In the genomic region with DNA sequence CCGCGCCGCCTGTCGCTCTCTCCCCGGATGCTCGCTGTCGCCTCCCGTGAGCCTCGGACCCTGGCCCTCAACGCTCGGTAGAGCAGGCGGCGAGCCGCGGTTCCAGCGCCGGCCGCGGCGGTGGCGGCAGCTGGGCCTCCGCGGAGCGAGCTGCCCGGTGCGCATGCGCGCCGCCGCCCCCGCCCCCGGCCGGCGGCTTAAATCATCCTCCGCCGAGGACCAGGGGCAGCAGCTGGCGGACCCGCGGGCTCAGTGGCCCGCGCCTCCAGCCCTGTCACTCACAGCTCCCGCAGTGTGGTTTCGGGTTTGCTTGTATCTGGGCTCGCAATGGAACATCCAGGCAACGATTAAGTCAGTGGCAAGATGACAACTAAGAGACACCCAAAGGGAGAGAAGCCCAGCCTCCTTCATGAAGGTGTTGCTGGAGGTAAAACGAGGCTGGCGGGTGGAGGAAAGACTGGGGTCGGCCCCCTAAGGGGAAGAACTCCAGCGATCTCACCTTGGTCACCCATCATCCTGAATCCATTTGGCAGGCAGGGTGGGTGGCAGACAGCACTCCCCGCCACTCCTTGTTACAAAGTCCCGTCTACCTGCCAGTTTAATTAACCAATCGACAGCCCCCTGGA, we compare ENCODE assay signal across 8 mouse cellular contexts. TPM values are rescaled to one million over a fixed set of nuclear protein-coding genes. Genes with fewer than 3 reads are reported as not detected.
DNase-seq lines count a peak whose midpoint lies in the region; ATAC-seq and TF ChIP-seq lines count a peak whose summit lies in the region.

TSS of gene Stxbp5 (minus strand) at position 9 of the 626 bp plus-strand sequence.

- intact Hi-C loops in heart, postnatal 14 days (cut with DNase I): no loop called here

- H3K9me3 ChIP-seq in MEL (replicated peaks; ENCODE audit: insufficient read depth, low read length): no peaks in the 10 kb centered on the region
- H3K9me3 ChIP-seq in forebrain, embryonic 15.5 days: no peaks in the 10 kb centered on the region
- no peaks in the 10 kb centered on the region for H3K9me3 ChIP-seq in liver, postnatal 0 days (ENCODE audit: low read length)
- H3K9me3 ChIP-seq in neural tube, embryonic 14.5 days (ENCODE audit: control insufficient read depth, low read length): no peaks in the 10 kb centered on the region

- peak; percentile 68 to 84; a peak in 3 of 4 replicates for TF ChIP-seq POLR2A in MEL (IDR thresholded peaks at IDR 0.05; ENCODE audit: control insufficient read depth in 1 of 2, insufficient read depth in 1 of 2, low read depth in 1 of 2, low read length in 2 of 2, poor library complexity in 1 of 2)
- TF ChIP-seq POLR2A in testis, adult 2 months (IDR thresholded peaks at IDR 0.05; ENCODE audit: control insufficient read depth, low read depth, low read length): no peak; the same call in 1 of the 2 replicates

- H3K9ac ChIP-seq in MEL (ENCODE audit: control insufficient read depth, low read depth, low read length, poor library complexity, severe bottlenecking): peak within 1 kb of the TSS; percentile 98
- H3K9ac ChIP-seq in forebrain, embryonic 15.5 days (replicated peaks): peak within 1 kb of the TSS; percentile 86
- peak within 1 kb of the TSS; percentile 93 for H3K9ac ChIP-seq in liver, postnatal 0 days (replicated peaks)
- peak within 1 kb of the TSS; percentile 95 for H3K9ac ChIP-seq in neural tube, embryonic 14.5 days (replicated peaks; ENCODE audit: low read depth, low read length)

- DNase-seq in MEL (ENCODE audit: low read depth, low spot score): peak; percentile 82
- peak; percentile 87 for DNase-seq in cerebellum, adult 11-12 months
- DNase-seq in heart, postnatal 14 days: peak; percentile 84 to 91
- DNase-seq in layer of hippocampus, adult 11-12 months (ENCODE audit: low spot score): peak; percentile 82
- peak; percentile 84 for DNase-seq in liver, postnatal 0 days

- peaks cover 0 to 14% of the 10 kb centered on the region in 2 experiments; a peak in 3 of 4 replicates for H3K36me3 ChIP-seq in MEL (ENCODE audit: control insufficient read depth in 1 of 2, insufficient read depth in 2 of 2, low read length in 2 of 2)
- no peaks in the 10 kb centered on the region for H3K36me3 ChIP-seq in forebrain, embryonic 15.5 days
- H3K36me3 ChIP-seq in liver, postnatal 0 days (replicated peaks; ENCODE audit: insufficient read depth, low read length): no peaks in the 10 kb centered on the region
- no peaks in the 10 kb centered on the region for H3K36me3 ChIP-seq in neural tube, embryonic 14.5 days (ENCODE audit: control insufficient read depth, insufficient read depth, low read length)
- no peaks in the 10 kb centered on the region for H3K36me3 ChIP-seq in testis, adult 2 months (ENCODE audit: control insufficient read depth, insufficient read depth, low read length)

- peak within 1 kb of the TSS; percentile 74 to 93 for H3K4me3 ChIP-seq in MEL (ENCODE audit: control insufficient read depth in 1 of 2, insufficient read depth in 1 of 2, low read depth in 2 of 2, low read length in 2 of 2)
- H3K4me3 ChIP-seq in forebrain, embryonic 15.5 days: peak within 1 kb of the TSS; percentile 73
- peak within 1 kb of the TSS; percentile 91 for H3K4me3 ChIP-seq in liver, postnatal 0 days (ENCODE audit: low read depth, low read length)
- H3K4me3 ChIP-seq in neural tube, embryonic 14.5 days (ENCODE audit: low read depth, low read length): peak within 1 kb of the TSS; percentile 86
- peak within 1 kb of the TSS; percentile 93 for H3K4me3 ChIP-seq in testis, adult 2 months (ENCODE audit: control insufficient read depth, low read depth, low read length)

- no peaks in the 10 kb centered on the region for H3K27me3 ChIP-seq in MEL (ENCODE audit: control insufficient read depth in 1 of 2, insufficient read depth in 2 of 2, low read length in 2 of 2)
- no peaks in the 10 kb centered on the region for H3K27me3 ChIP-seq in forebrain, embryonic 15.5 days
- H3K27me3 ChIP-seq in liver, postnatal 0 days (ENCODE audit: insufficient read depth, low read length): no peaks in the 10 kb centered on the region
- no peaks in the 10 kb centered on the region for H3K27me3 ChIP-seq in neural tube, embryonic 14.5 days (ENCODE audit: control insufficient read depth, insufficient read depth, low read length)
- H3K27me3 ChIP-seq in testis, adult 2 months (ENCODE audit: control insufficient read depth, insufficient read depth, low read length): no peaks in the 10 kb centered on the region

- WGBS in forebrain, embryonic 15.5 days: 0% methylated on average over 37 of the region's 52 CpGs
- WGBS in liver, postnatal 0 days (ENCODE audit: insufficient replicate concordance): 5% methylated on average over 38 of the region's 52 CpGs
- WGBS in neural tube, embryonic 14.5 days: under 1% methylated on average over 48 of the region's 52 CpGs

- peak within 1 kb of the TSS; percentile 93 for H3K4me2 ChIP-seq in forebrain, embryonic 15.5 days (replicated peaks)
- peak within 1 kb of the TSS; percentile 90 for H3K4me2 ChIP-seq in liver, postnatal 0 days (ENCODE audit: low read depth, low read length)
- H3K4me2 ChIP-seq in neural tube, embryonic 14.5 days (ENCODE audit: low read depth, low read length): peak within 1 kb of the TSS; percentile 90

- peaks cover 6 to 7% of the 10 kb centered on the region in 2 experiments; a peak in 3 of 4 replicates for H3K4me1 ChIP-seq in MEL (ENCODE audit: control insufficient read depth in 1 of 2, insufficient read depth in 2 of 2, low read length in 2 of 2)
- peaks cover 29% of the 10 kb centered on the region for H3K4me1 ChIP-seq in forebrain, embryonic 15.5 days
- H3K4me1 ChIP-seq in liver, postnatal 0 days (ENCODE audit: insufficient read depth): peaks cover 17% of the 10 kb centered on the region
- H3K4me1 ChIP-seq in neural tube, embryonic 14.5 days (ENCODE audit: control insufficient read depth, insufficient read depth, low read length): peaks cover 18% of the 10 kb centered on the region; the same call in 1 of the 2 replicates
- peaks cover 5% of the 10 kb centered on the region for H3K4me1 ChIP-seq in testis, adult 2 months (ENCODE audit: control insufficient read depth, insufficient read depth, low read length)

- no peak for TF ChIP-seq RAD21 in MEL (IDR thresholded peaks at IDR 0.05; ENCODE audit: low read depth, low read length)

- ATAC-seq in forebrain, embryonic 15.5 days (replicated peaks): peak; percentile 79
- ATAC-seq in liver, postnatal 0 days: peak; percentile 79
- peak; percentile 87 for ATAC-seq in neural tube, embryonic 14.5 days (ENCODE audit: low read depth)

- peaks cover 30% of the 10 kb centered on the region for H3K79me2 ChIP-seq in MEL (ENCODE audit: control insufficient read depth, insufficient read depth, low read length, poor library complexity)

- peak within 1 kb of the TSS; percentile 81 for H3K27ac ChIP-seq in MEL (ENCODE audit: control insufficient read depth, low read depth, low read length)
- H3K27ac ChIP-seq in forebrain, embryonic 15.5 days (replicated peaks): peak within 1 kb of the TSS; percentile 93
- peak within 1 kb of the TSS; percentile 95 for H3K27ac ChIP-seq in liver, postnatal 0 days (ENCODE audit: low read depth)
- H3K27ac ChIP-seq in neural tube, embryonic 14.5 days (ENCODE audit: low read depth, low read length): peak within 1 kb of the TSS; percentile 96
- peak within 1 kb of the TSS; percentile 69 for H3K27ac ChIP-seq in testis, adult 2 months (ENCODE audit: control insufficient read depth, insufficient read depth, low read depth, low read length)

- no peak for TF ChIP-seq EP300 in MEL (IDR thresholded peaks at IDR 0.05; ENCODE audit: low read depth in 1 of 2, low read length in 2 of 2)
- no peak for TF ChIP-seq EP300 in liver, postnatal 0 days (IDR thresholded peaks at IDR 0.05; ENCODE audit: low read depth)

- no peak for TF ChIP-seq CTCF in MEL (IDR thresholded peaks at IDR 0.05 in 2 of 3, conservative IDR thresholded peaks at IDR 0.05 in 1 of 3; ENCODE audit: control insufficient read depth in 1 of 3, insufficient read depth in 1 of 3, low read depth in 2 of 3, low read length in 3 of 3, poor library complexity in 1 of 3, severe bottlenecking in 1 of 3)
- no peak for TF ChIP-seq CTCF in liver, postnatal 0 days (IDR thresholded peaks at IDR 0.05; ENCODE audit: low read depth)
- no peak for TF ChIP-seq CTCF in testis, adult 2 months (IDR thresholded peaks at IDR 0.05; ENCODE audit: control insufficient read depth, insufficient read depth, insufficient replicate concordance, low read depth, low read length)

TF ChIP-seq in MEL, 35 proteins besides CTCF, POLR2A, EP300 and RAD21:
- no peak for TF ChIP-seq E2F4 (IDR thresholded peaks at IDR 0.05; ENCODE audit: borderline replicate concordance, low read depth, low read length)
- peak; percentile 68; the same call in 1 of the 2 replicates for TF ChIP-seq ZMIZ1 (IDR thresholded peaks at IDR 0.05; ENCODE audit: low read depth, low read length)
- no peak for TF ChIP-seq ZKSCAN1 (IDR thresholded peaks at IDR 0.05; ENCODE audit: low read depth, low read length)
- no peak for TF ChIP-seq UBTF (IDR thresholded peaks at IDR 0.05; ENCODE audit: borderline replicate concordance, insufficient read depth, low read depth, low read length)
- TF ChIP-seq NRF1 (IDR thresholded peaks at IDR 0.05; ENCODE audit: insufficient read depth, low read depth, low read length, poor library complexity, severe bottlenecking): peak; percentile 81
- TF ChIP-seq HCFC1 (IDR thresholded peaks at IDR 0.05; ENCODE audit: low read depth, low read length): peak; percentile 32
- peak; percentile 60; the same call in 1 of the 2 replicates for TF ChIP-seq SIN3A (IDR thresholded peaks at IDR 0.05; ENCODE audit: low read length)
- TF ChIP-seq MXI1 (IDR thresholded peaks at IDR 0.05; ENCODE audit: low read depth, low read length): peak; percentile 63
- TF ChIP-seq TCF12 (IDR thresholded peaks at IDR 0.05; ENCODE audit: low read depth, low read length): 0 out of 2 replicates have a peak, but pooled peaks have one; percentile 21
- no peak for TF ChIP-seq MAX (IDR thresholded peaks at IDR 0.05; ENCODE audit: low read length)
- peak; percentile 66 for TF ChIP-seq NELFE (IDR thresholded peaks at IDR 0.05; ENCODE audit: low read depth, low read length)

RNA-seq across cellular contexts. Expression of gene Stxbp5, which starts in this region (rescaled TPM):
- total RNA-seq in MEL (2012; rRNA removed): 12.3 and 16.0 TPM in 2 replicates
- polyA plus RNA-seq in MEL (2012; ENCODE audit: insufficient read depth in 1 of 2, insufficient read length in 2 of 2, low read depth in 1 of 2, low replicate concordance in 2 of 2, missing spikeins in 1 of 2): 10 to 100 TPM; 19.6 to 82.2 TPM
- 7.0 and 7.8 TPM in 2 replicates for polyA plus RNA-seq in forebrain, embryonic 15.5 days (2015; fragmentation: Nextera tagmentation; extraction: Ambion mirVana)
- total RNA-seq in heart, postnatal 14 days (2021): 10 to 100 TPM; 12.4 to 15.2 TPM
- 1.9 and 2.2 TPM in 2 replicates for polyA plus RNA-seq in liver, postnatal 0 days (2015; fragmentation: Nextera tagmentation; extraction: Ambion mirVana)
- polyA plus RNA-seq in neural tube, embryonic 14.5 days (2014; fragmentation: Nextera tagmentation; extraction: Ambion mirVana): 14.7 and 19.2 TPM in 2 replicates
- 12.5 and 13.1 TPM in 2 replicates for polyA plus RNA-seq in testis, adult 2 months (2012; rRNA removed)

Comparison
In these comparisons a context has a peak if more than half of its experiments do, and no peak if none do; other contexts are left out.
1. Peak in every context shown above with its lines: DNase-seq, ATAC-seq, H3K4me3 ChIP-seq and H3K27ac ChIP-seq.